Mouse (Mus musculus) hindlimb bud, embryonic 11.5 days (tissue): ENCODE measurements around the gene Cracr2a.
"Not testable (repeated sequence)": the region's sequence is repeated elsewhere in the genome, so short reads cannot be mapped to it uniquely, and the experiment has no call there.

Source experiments
- DNase-seq: peaks from one replicate; pipeline ENCODE4 v3.0.0-alpha.2; 2012; ENCODE audit warnings: low read depth, low spot score; ENCODE audit errors: extremely low spot score

Gene Cracr2a

DNA sequence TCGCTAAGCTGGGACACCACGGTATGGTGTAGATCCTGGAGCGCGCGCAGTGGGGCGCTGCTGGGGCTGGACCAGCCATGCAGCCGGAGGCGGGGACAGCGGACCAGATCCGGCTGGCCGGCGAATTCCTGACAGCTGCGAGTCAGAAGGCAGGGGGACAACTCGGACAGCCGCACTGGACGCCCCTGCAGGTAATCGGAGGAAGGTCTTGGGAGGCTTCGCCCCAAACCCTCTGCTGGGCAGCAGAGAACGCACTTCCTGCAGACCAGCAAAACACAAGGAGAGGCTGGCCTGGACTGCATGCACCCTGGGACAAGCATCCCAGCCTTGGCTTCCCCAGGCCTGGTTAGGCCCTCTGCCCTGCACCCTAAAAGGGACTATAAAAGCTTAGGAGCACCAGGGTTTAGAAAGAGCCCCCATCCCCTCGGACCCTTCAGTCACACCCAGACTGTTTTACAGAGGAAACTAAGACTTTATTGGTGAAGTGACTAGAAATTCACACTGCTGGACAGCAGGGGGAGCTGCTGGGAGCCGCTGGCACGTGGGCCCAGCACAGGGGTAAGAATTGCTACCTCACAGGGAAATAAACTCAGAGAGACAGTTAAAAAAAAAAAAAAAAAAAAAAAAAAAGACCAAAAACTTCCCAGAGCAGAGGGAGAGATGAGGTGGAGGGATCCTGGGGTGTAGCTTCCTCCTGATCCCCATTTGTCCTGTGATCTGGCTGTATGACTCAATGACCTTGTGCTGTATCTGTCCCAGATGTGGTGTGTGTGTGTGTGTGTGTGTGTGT, at the start of gene Cracr2a:
Gene Cracr2a, plus strand, starts transcription at position 108 of the 790 bp plus-strand sequence.
- peak; percentile 47 for DNase-seq

DNA sequence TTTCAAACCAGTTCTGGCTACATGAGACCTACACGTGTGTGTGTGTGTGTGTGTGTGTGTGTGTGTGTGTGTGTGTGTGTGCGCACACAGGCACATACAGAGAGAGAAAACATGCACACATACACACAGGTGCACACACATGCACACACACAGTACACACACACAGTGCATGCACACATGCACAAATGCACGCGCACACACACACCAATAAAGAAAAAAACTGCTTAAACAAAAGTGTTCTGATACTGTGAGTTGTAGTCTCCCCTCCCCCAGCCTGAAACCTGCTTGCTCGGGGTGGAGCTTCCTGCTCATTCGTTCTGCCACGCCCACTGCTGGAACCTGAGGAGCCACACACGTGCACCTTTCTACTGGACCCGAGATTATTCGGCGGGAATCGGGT, 47.4 kb upstream of the Cracr2a start:
- DNase-seq = not testable (repeated sequence)

DNA sequence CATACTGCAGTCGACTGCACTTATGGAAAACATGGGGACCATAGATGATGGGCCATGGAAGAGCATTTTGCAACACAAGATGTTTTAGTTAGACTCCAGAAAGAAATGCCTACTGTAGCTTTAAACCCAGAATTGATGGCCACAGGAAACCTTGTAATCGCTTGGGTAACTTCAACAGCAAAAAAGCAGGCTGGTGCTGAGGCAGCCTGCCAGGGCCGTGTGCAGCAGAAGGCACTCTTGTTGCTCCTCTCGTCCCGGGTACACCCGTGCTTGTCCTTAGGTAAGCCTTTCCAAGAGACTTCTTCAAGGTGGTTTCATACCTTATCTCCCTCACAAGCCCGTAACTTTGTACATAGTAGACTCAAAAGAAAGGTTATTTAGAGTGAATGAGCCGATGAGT, 40.0 kb upstream of the Cracr2a start:
- DNase-seq = no peak

DNA sequence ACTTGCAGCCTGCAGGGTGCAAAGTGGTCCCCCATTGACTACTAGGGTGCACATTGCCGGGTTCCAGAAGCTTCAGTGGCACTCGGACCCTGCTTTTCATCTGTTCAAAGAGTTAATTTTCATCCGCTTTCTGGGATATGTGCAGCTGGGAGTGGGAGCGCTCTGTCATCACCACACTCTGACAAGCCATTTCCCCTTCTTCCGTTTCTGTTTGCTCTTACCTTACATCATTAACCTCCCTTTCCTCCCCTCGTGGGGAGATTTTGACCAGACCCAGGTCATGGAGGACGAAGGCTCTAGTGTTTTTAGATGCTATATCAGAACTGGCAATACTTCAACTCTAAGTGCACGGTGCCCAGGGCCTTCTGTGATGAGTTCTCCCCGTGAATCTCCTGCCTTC, 38.8 kb upstream of the Cracr2a start:
- no peak for DNase-seq

DNA sequence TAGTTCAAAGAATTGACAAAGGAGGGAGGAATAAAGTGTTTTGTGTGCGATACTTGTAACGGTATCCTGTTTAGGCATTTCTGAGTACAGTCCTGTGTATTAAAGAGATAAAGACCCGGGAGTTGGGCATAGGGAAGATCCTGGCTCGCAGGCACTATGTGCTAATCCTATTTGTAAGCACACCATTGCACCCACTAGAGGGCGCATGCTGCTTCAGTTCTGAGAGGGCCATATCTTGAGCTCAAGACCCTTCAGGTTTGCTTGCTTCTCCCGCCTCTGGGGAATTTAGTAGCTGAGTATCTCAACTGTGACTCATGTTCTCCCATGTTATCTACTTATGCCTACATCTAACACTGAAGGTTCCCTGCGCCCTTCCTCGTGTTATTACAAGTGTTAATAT, 36.7 kb upstream of the Cracr2a start:
- peak; percentile 63 for DNase-seq

DNA sequence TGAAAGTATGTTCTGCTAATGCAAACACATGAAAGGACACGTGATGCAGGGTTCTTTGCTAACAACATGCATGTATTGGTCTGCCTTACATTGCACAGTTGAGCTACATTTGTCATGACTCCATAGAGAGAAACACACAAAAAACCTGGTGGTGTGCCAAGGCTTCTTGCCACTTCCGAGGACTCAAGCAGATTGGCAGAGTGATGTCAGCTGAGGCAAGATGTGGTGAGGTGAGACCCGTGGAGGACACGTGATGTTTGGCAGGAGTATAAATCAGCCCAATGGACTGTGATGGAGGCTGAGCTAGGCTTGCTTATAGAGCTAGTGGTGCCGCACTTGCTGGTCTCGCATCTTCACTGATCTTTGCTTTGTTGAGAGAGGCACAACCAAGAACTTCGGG, 32.5 kb upstream of the Cracr2a start:
- no peak for DNase-seq

DNA sequence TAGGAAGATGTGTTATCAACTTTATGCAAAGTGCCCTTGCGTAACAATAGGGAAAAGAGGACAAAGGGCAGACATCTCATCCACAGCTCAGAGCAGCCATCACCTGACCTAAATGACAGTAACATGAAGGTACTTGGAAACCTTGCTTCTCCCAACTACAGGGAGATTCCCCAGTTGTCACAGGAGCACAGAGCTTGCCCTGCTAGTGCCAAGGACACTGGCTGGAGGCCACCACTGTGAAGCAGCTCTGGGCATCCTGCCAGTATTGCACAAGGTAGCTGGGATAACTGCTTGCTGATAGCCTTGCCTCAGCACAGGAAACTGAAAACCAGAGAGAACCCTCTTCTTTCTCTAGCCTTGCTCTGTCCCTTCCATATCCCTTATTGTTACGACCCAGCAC, 31.7 kb upstream of the Cracr2a start:
- DNase-seq = no peak

DNA sequence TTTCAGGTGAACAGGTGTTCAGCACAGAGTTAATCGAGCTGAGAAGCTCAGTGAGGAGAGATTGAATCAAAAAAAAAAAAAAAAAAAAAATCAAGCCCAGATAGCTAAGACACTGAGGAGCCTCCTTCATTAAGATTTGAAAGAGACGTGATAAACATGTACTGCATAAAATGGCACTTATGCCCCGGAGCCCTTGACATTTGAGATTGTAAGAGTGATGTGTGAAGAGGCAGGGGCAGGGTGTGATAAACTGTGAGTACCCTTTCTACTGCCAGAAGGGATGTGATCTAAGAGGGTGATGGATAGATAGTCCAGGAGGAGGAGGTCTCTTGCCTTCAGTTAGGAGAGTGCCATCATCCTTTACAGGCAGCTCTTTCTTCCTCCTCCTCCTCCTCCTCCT, 30.9 kb upstream of the Cracr2a start:
- no peak for DNase-seq

DNA sequence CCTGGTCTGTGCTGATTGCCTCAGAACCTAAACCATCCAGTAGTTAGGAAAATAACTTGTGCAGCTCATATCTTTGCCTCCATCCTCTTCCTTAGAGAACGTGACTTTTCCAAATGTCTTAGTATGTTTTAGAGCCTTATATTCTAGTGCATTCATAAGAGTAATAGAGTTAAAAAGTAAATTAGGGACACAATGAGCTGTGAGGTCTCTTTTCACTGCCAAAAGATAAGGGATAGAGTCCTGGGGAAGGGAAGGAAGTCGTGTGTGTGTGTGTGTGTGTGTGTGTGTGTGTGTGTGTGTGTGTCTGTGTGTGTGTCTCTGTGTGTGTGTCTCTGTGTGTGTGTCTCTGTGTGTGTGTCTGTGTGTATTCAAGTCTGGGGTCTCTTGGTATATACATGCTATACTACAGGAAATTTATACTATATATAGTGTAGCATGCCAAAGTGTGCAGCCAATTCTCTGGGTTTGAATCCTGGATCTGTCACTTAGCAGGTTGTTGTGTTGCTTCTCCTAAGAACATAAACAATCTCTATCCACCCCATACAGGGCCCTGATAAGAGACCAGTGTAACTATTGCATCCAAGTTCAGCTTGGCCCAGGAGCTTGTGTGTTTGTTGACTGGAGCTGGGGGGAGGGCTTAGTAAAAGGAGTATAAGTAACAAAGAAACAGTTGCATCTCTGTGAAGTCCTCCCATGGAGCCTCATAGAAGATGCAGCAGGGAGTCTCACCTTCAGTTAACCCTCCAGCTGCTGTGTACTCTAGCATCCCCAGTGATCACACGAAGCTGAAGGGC, 29.5 kb upstream of the Cracr2a start:
- DNase-seq = no peak

DNA sequence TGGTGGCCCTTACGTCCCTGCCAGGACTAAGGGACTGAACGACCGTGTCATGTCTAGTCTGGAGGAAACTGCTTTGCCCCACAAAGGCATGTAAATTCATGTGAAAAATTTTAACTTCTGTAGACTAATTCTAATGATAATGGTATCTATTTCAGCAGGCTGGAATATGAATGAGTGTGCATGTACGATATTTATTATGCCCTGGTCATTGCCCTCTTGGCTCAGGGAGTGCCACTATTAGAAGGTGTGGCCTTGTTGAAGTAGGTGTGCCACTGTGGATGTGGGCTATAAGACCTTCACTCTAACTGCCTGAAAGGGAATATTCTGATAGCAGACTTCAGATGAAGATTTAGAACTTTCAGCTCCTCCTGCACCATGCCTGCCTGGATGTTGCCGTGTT, 28.8 kb upstream of the Cracr2a start:
- DNase-seq = no peak

DNA sequence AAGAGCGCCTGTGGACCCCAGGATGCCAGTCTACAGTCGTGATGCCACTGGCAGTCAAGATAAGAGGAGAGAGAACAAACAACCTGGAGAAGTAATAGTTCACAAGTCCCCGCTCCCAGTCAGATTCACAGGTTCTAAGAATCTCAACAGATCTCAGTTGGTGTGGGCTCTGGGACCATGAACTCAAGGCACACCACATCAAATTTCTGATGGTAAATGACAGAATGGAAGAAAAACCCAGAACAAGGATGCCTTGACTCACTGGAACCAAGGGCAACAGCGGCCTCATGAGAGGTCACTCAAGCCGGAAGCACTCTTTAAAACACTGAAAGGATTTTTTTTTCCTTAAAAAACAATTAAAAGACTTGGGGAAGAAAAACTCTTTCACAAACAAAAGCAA, 27.4 kb upstream of the Cracr2a start:
- DNase-seq = no peak

DNA sequence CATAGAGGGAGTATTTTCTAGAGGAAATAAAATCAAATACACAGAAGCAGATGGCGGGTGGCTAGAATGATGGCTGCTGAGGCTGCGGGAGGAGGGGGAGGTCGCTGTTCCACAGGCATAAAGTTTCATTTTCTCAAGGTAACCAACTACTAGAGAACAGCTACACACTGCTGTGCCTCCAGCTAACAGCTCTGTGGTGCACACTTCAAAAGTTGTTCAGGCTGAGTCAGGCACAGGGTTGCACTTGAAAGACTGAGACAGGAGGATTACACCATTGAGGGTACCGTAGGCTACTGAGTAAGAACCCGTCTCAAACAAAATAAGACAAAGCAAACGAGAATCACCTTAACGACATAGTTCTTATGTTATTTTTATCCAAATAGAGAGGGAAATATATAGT, 24.1 kb upstream of the Cracr2a start:
- no peak for DNase-seq

DNA sequence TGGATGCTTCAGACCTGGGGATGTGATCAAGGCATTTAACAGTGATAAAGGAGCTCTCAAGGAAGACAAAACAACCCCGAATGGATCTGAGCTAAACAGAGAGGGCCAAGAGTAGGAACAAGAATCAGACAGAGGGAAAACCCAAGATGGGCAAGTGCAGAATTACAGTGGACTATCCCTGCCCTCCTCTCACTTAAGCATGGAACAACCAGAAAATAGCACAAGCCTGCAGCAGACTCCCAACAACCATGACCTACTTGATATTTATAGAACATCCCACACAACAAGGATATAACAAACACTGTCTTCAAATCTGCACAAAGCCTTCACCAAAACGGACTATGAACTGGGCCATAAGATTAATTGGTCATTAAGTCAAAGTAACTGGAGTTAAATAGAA, 23.0 kb upstream of the Cracr2a start:
- DNase-seq = no peak

DNA sequence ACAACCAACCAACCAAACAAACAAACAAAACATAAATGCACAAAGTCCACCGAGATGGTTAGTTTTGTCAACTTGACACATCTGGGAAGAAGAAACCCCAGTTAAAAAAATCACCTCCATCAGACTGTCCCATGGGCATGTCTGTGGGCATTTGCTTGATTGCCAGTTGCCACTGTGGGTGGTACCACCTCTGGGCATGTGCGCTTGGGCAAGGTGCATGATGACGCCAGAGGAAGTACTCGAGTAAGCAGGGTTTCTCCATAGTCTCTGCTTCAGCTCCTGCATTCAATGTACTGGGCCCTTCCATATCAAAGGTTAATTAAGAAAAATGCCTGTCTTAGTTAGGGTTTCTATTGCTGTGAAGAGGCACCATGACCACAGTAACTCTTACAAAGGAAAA, 21.9 kb upstream of the Cracr2a start:
- DNase-seq = no peak

DNA sequence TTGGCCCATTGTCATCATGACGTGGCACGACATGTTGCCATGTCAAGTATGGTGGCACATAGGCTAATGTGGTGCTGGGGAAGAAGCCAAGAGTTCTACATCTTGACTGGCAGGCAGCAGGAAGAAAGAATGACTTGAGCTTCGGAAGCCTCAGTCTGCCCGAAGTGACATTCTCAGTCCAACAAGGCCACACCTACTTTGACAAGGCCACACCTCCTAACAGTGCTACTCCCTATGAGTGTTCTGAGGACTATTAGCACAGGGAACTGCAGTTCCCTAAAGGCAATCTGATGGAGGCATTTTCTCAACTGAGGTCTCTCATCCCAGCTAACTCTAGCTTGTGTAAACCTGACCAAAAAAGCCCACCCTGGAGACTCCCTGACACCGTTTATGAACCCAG, 21.5 kb upstream of the Cracr2a start:
- DNase-seq = no peak

DNA sequence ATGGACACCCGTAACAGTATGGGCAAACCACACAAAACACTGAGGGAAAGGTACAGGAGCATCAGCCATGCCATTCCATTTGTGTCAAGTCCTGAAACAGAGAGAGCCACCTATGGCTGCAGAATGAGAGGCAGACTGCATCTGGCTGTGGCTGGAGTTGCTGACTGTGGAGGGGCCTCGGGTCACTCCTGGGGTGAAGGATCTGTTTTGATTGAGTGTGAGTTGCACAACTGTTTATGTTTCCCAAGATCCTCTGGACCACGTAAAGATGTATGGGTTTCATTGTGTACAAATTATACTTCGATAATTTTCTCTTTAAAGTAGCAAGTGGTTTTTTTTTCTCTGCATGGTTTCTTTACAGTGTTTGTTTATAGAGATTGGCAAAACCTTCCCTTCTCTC, 20.6 kb upstream of the Cracr2a start:
- no peak for DNase-seq

DNA sequence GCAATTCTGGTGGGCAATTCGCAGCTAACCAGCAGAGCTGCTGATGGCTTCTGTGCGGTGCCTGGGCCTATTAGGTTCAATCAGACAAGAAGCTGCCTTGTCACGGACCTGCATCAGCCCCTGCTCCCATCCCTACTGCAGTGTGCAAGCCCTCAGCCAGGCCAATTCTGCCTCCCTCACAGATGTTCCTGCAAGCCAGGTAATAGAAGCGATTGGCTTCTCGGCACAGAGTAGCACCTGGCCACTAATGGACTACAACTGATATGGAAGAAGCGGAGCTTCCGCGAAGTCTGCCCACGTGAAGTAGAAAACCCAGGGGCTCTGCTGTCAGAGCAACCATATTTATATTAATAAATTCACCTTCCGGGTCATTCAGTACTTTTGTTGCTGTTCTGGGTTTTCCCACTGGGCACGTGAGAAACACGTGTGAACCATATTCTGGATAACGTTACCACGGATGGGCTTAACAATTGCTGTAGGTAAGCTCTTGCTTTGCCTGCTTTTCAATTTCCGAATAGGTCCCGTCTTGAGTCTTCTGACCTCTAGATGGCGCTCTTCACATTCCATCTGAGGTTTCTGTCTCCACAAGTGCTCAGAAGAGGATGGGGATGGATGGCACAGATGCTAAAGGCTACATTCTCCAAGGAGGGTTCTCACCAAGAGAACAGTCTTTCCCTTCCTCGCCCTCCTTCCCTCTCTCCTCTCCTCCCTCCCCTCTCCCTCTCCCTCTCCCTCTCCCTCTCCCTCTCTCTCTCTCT, 19.3 kb upstream of the Cracr2a start:
- peak; percentile 81 for DNase-seq

DNA sequence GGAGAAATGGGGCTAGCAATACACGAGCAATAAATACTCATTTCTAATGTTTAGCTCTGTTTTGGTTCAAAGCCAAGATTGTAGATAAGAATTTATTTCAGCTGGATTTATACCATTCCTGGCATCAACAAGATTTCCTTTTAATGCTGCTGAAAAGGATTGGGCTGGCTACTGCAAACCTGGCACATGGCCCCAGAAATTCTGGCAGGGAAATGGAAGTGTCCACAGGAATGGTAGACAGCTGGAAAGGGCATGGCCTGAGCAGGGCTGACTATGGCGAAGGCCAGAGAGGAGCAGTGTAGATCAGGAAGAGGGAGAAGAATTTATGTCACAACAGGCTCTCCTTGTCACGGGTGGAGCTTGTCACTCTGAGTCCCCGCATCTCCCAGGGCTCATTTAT, 14.5 kb upstream of the Cracr2a start:
- DNase-seq = no peak

DNA sequence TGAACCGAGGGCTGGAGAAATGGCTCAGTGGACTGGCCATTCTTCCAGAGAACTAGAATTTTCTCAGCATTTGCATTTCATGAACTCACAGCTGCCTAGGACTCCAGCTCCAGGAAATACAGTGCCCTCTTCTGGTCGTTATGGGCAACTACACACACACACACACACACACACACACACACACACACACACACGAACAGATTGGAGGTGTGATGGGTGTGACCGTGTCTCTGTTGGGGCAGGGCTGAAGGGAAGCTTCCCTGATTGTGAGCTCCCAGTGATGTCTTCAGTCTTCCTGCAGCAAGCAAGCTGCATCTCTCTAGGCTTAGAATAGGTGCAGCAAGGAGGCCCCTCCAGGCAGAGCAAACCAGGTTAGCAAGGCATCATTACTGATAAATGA, 8.2 kb upstream of the Cracr2a start:
- DNase-seq = no peak

DNA sequence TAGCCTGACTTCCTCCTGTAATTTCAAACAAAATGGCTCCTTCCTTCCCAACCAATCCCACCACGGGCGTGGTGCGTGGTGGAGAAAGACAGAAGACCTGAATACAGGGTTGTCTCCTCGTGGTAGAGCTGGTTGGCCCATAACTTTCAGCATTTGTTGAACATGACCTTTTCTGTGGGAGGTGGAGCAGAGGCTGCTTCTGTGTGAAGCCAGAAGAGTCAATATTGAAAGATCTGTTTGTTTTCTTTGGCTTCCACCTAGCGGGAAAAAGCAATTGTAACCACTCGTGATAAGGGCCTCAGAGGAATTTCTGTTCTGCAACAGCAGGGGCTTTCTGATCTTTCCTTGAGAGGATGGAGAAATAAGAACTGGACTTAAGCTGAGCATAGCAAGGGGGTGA, 5.6 kb upstream of the Cracr2a start:
- no peak for DNase-seq

DNA sequence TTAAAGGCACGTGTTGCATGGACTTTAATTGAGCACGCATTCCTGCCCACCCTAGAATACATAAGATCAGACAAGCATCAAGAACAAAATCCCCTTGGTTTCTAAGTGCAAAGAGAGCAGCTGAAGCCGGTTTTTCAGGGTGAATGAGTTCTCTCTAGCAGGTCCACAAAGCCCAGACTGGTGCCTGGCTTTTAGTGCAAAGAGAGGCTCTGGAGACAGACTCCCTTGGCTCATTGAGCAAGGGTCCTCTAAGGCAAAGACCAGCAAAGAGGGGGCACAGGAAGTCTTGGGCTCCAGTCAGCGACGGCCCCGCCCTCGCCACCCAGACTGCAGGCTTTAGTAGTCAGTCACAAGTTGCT, 287 bp upstream of the Cracr2a start:
- DNase-seq = no peak

DNA sequence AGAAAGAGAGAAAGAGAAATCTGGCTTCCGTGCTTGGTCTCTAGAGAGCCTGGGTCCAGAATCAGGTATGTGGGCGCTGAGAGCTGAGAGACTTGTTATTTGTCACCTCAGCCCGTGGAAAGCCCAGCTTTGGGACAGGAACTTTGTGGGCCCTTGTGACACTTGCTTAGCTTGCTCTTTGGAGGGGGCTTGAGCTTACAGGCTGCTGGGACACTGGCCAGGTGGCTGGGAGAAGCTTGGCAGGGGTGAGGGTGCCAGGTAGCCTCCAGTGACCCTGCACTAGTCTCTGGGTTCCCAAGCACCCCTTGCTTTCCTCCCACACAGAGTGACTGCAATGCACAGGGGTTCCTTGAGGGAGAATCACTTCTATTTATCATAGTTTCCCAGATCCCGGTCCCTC, 2.4 kb downstream of the Cracr2a start:
- no peak for DNase-seq
